Mouse (Mus musculus): ENCODE results near the gene Psen2.

Psen2 gene

GRCm38 (mm10) chr1:180274725-180275308 lies 11.6 kb upstream of the Psen2 start:
- no peak for DNase-seq (ENCODE audit: low read depth)

GRCm38 (mm10) chr1:180269033-180269432 lies 5.8 kb upstream of the Psen2 start:
- no peak for DNase-seq (ENCODE audit: low read depth)

GRCm38 (mm10) chr1:180268249-180269031 lies 5.2 kb upstream of the Psen2 start:
- peak; percentile 93 for DNase-seq (ENCODE audit: low read depth)

GRCm38 (mm10) chr1:180267151-180267550 lies 3.9 kb upstream of the Psen2 start:
- DNase-seq (ENCODE audit: low read depth) = no peak

GRCm38 (mm10) chr1:180265399-180265798 lies 2.2 kb upstream of the Psen2 start:
- DNase-seq (ENCODE audit: low read depth) = peak; percentile 80

GRCm38 (mm10) chr1:180264851-180265250 lies 1.6 kb upstream of the Psen2 start:
- peak; percentile 75 for DNase-seq (ENCODE audit: low read depth)

- DNase-seq (ENCODE audit: low read depth) = peak; percentile 75
Measured at GRCm38 (mm10) chr1:180264389-180264788, 1.2 kb upstream of the Psen2 start.

GRCm38 (mm10) chr1:180261857-180262570 lies 1.2 kb downstream of the Psen2 start:
- DNase-seq (ENCODE audit: low read depth) = no peak

GRCm38 (mm10) chr1:180261415-180261814 lies 1.8 kb downstream of the Psen2 start:
- no peak for DNase-seq (ENCODE audit: low read depth)

- no peak for DNase-seq (ENCODE audit: low read depth)
Measured at GRCm38 (mm10) chr1:180260886-180261285, 2.4 kb downstream of the Psen2 start.

GRCm38 (mm10) chr1:180259753-180260152 lies 3.5 kb downstream of the Psen2 start:
- no peak for DNase-seq (ENCODE audit: low read depth)

GRCm38 (mm10) chr1:180257446-180257845 lies 5.8 kb downstream of the Psen2 start:
- peak; percentile 12 for DNase-seq (ENCODE audit: low read depth)

- peak; percentile 40 for DNase-seq (ENCODE audit: low read depth)
Measured at GRCm38 (mm10) chr1:180256866-180257265, 6.4 kb downstream of the Psen2 start.

- peak; percentile 100 for DNase-seq (ENCODE audit: low read depth)
Measured at GRCm38 (mm10) chr1:180256138-180256674, 7.0 kb downstream of the Psen2 start.

GRCm38 (mm10) chr1:180255294-180256117 lies 7.7 kb downstream of the Psen2 start:
- DNase-seq (ENCODE audit: low read depth) = no peak

GRCm38 (mm10) chr1:180254316-180254715 lies 8.9 kb downstream of the Psen2 start:
- DNase-seq (ENCODE audit: low read depth) = no peak

- DNase-seq (ENCODE audit: low read depth) = peak; percentile 56
Measured at GRCm38 (mm10) chr1:180252656-180253190, 10.5 kb downstream of the Psen2 start.

- no peak for DNase-seq (ENCODE audit: low read depth)
Measured at GRCm38 (mm10) chr1:180251176-180252048, 11.8 kb downstream of the Psen2 start.

GRCm38 (mm10) chr1:180250441-180250830 lies 12.8 kb downstream of the Psen2 start:
- no peak for DNase-seq (ENCODE audit: low read depth)

- DNase-seq (ENCODE audit: low read depth) = no peak
Measured at GRCm38 (mm10) chr1:180249666-180250440, 13.4 kb downstream of the Psen2 start.

Data from naive thymus-derived CD4-positive, alpha-beta T cell, adult 2 months (primary cell).